Mouse (Mus musculus): Measurements from ENCODE around the gene Ttc22. TPM values are rescaled to one million over a fixed set of nuclear protein-coding genes. Genes with fewer than 3 reads are reported as not detected.

Ttc22 gene
- polyA plus RNA-seq, 1 experiment from 2014 or later: 15.1 TPM

GRCm38 (mm10) chr4:106624271-106624670 lies 2.0 kb downstream of the Ttc22 start:
- peaks cover 17% of the 10 kb centered on the region for H3K4me1 ChIP-seq (ENCODE audit: control insufficient read depth, insufficient read depth, low read length)
- peak overlapping the region; percentile 62 for H3K4me2 ChIP-seq (ENCODE audit: low read depth, low read length)
- peak overlapping the region; percentile 12 for H3K4me3 ChIP-seq (ENCODE audit: low read length)
- no peaks in the 10 kb centered on the region for H3K36me3 ChIP-seq (ENCODE audit: control insufficient read depth, insufficient read depth, low read length)
- no peak overlapping the region for H3K9ac ChIP-seq (ENCODE audit: low read depth, low read length)
- no peak for ATAC-seq
- 88% methylated on average over 10 of the region's 10 CpGs for WGBS
- no peaks in the 10 kb centered on the region for H3K9me3 ChIP-seq (ENCODE audit: control insufficient read depth, low read length)
- no peak overlapping the region for H3K27ac ChIP-seq (ENCODE audit: low read length)
- peaks cover 17% of the 10 kb centered on the region; the same call in 1 of the 2 replicates for H3K27me3 ChIP-seq (replicated peaks; ENCODE audit: control insufficient read depth, insufficient read depth, low read length)

GRCm38 (mm10) chr4:106627809-106628208 lies 5.6 kb downstream of the Ttc22 start:
- H3K4me2 ChIP-seq (ENCODE audit: low read depth, low read length): no peak overlapping the region
- no peak for ATAC-seq

GRCm38 (mm10) chr4:106628650-106629360 lies 6.6 kb downstream of the Ttc22 start:
- WGBS: 32% methylated on average over 9 of the region's 9 CpGs
- Histone ChIP-seq H3K27ac (ENCODE audit: low read length) (peak overlapping the region; percentile 92), H3K9ac (ENCODE audit: low read depth, low read length) (0 out of 2 replicates have a peak overlapping the region, but pooled peaks have one; percentile 38), H3K27me3 (replicated peaks; ENCODE audit: control insufficient read depth, insufficient read depth, low read length) (0 out of 2 replicates have a peak, but pooled peaks cover 3% of the 10 kb centered on the region), H3K4me2 (ENCODE audit: low read depth, low read length) (peak overlapping the region; percentile 32), H3K36me3 (ENCODE audit: control insufficient read depth, insufficient read depth, low read length) (no peaks in the 10 kb centered on the region), H3K4me3 (ENCODE audit: low read length) (no peak overlapping the region), H3K9me3 (ENCODE audit: control insufficient read depth, low read length) (no peaks in the 10 kb centered on the region), H3K4me1 (ENCODE audit: control insufficient read depth, insufficient read depth, low read length) (peaks cover 26% of the 10 kb centered on the region; the same call in 1 of the 2 replicates)
- peak; percentile 92 for ATAC-seq

More at GRCm38 (mm10) chr4:106627809-106628208, 5.6 kb downstream of the Ttc22 start:
- Histone ChIP-seq H3K9me3 (ENCODE audit: control insufficient read depth, low read length) (no peaks in the 10 kb centered on the region), H3K9ac (ENCODE audit: low read depth, low read length) (no peak overlapping the region), H3K4me3 (ENCODE audit: low read length) (no peak overlapping the region), H3K27ac (ENCODE audit: low read length) (peak overlapping the region; percentile 92), H3K36me3 (ENCODE audit: control insufficient read depth, insufficient read depth, low read length) (no peaks in the 10 kb centered on the region), H3K4me1 (ENCODE audit: control insufficient read depth, insufficient read depth, low read length) (peaks cover 23% of the 10 kb centered on the region), H3K27me3 (replicated peaks; ENCODE audit: control insufficient read depth, insufficient read depth, low read length) (peaks cover 4% of the 10 kb centered on the region; the same call in 1 of the 2 replicates)
- 82% methylated on average over 5 of the region's 5 CpGs for WGBS

GRCm38 (mm10) chr4:106629374-106629773 lies 7.1 kb downstream of the Ttc22 start:
- H3K4me2 ChIP-seq (ENCODE audit: low read depth, low read length): peak overlapping the region; percentile 26
- 0 out of 2 replicates have a peak, but pooled peaks cover 3% of the 10 kb centered on the region for H3K27me3 ChIP-seq (replicated peaks; ENCODE audit: control insufficient read depth, insufficient read depth, low read length)
- 0 out of 2 replicates have a peak overlapping the region, but pooled peaks have one; percentile 38 for H3K9ac ChIP-seq (ENCODE audit: low read depth, low read length)
- no peak overlapping the region for H3K4me3 ChIP-seq (ENCODE audit: low read length)
- peaks cover 26% of the 10 kb centered on the region; the same call in 1 of the 2 replicates for H3K4me1 ChIP-seq (ENCODE audit: control insufficient read depth, insufficient read depth, low read length)
- 52% methylated on average over 5 of the region's 5 CpGs for WGBS
- peak overlapping the region; percentile 92 for H3K27ac ChIP-seq (ENCODE audit: low read length)
- H3K36me3 ChIP-seq (ENCODE audit: control insufficient read depth, insufficient read depth, low read length): no peaks in the 10 kb centered on the region
- H3K9me3 ChIP-seq (ENCODE audit: control insufficient read depth, low read length): no peaks in the 10 kb centered on the region
- ATAC-seq: peak; percentile 50

- no peak overlapping the region for H3K27ac ChIP-seq (ENCODE audit: low read length)
These were observed 8.3 kb downstream of the Ttc22 start for GRCm38 (mm10) chr4:106630333-106631220.

GRCm38 (mm10) chr4:106632313-106632712 lies 10.1 kb downstream of the Ttc22 start:
- no peaks in the 10 kb centered on the region for H3K27me3 ChIP-seq (replicated peaks; ENCODE audit: control insufficient read depth, insufficient read depth, low read length)
- H3K9ac ChIP-seq (ENCODE audit: low read depth, low read length): no peak overlapping the region
- no peaks in the 10 kb centered on the region for H3K36me3 ChIP-seq (ENCODE audit: control insufficient read depth, insufficient read depth, low read length)
- H3K4me1 ChIP-seq (ENCODE audit: control insufficient read depth, insufficient read depth, low read length): peaks cover 26% of the 10 kb centered on the region; the same call in 1 of the 2 replicates
- no peak overlapping the region for H3K27ac ChIP-seq (ENCODE audit: low read length)
- H3K4me2 ChIP-seq (ENCODE audit: low read depth, low read length): no peak overlapping the region
- WGBS: 44% methylated on average over 1 of the region's 3 CpGs
- H3K9me3 ChIP-seq (ENCODE audit: control insufficient read depth, low read length): no peaks in the 10 kb centered on the region
- ATAC-seq: no peak
- H3K4me3 ChIP-seq (ENCODE audit: low read length): no peak overlapping the region

More at GRCm38 (mm10) chr4:106630333-106631220, 8.3 kb downstream of the Ttc22 start:
- Histone ChIP-seq H3K4me3 (ENCODE audit: low read length) (no peak overlapping the region), H3K9ac (ENCODE audit: low read depth, low read length) (0 out of 2 replicates have a peak overlapping the region, but pooled peaks have one; percentile 3), H3K27me3 (replicated peaks; ENCODE audit: control insufficient read depth, insufficient read depth, low read length) (no peaks in the 10 kb centered on the region), H3K4me2 (ENCODE audit: low read depth, low read length) (no peak overlapping the region), H3K9me3 (ENCODE audit: control insufficient read depth, low read length) (no peaks in the 10 kb centered on the region), H3K36me3 (ENCODE audit: control insufficient read depth, insufficient read depth, low read length) (no peaks in the 10 kb centered on the region), H3K4me1 (ENCODE audit: control insufficient read depth, insufficient read depth, low read length) (peaks cover 26% of the 10 kb centered on the region; the same call in 1 of the 2 replicates)
- WGBS: 25% methylated on average over 14 of the region's 14 CpGs
- 0 out of 2 replicates have a peak, but pooled peaks have one; percentile 8 for ATAC-seq

- no peak for ATAC-seq
- H3K4me1 ChIP-seq (ENCODE audit: control insufficient read depth, insufficient read depth, low read length): peaks cover 21% of the 10 kb centered on the region; the same call in 1 of the 2 replicates
- no peak overlapping the region for H3K4me3 ChIP-seq (ENCODE audit: low read length)
- peak overlapping the region; percentile 37; the same call in 1 of the 2 replicates for H3K27ac ChIP-seq (ENCODE audit: low read length)
- no peaks in the 10 kb centered on the region for H3K36me3 ChIP-seq (ENCODE audit: control insufficient read depth, insufficient read depth, low read length)
- no peaks in the 10 kb centered on the region for H3K9me3 ChIP-seq (ENCODE audit: control insufficient read depth, low read length)
- no peak overlapping the region for H3K4me2 ChIP-seq (ENCODE audit: low read depth, low read length)
- no peak overlapping the region for H3K9ac ChIP-seq (ENCODE audit: low read depth, low read length)
- H3K27me3 ChIP-seq (replicated peaks; ENCODE audit: control insufficient read depth, insufficient read depth, low read length): no peaks in the 10 kb centered on the region
- WGBS: 30% methylated on average over 8 of the region's 8 CpGs
These were observed 11.3 kb downstream of the Ttc22 start for GRCm38 (mm10) chr4:106633281-106634085.

GRCm38 (mm10) chr4:106634086-106634479 lies 11.9 kb downstream of the Ttc22 start:
- H3K36me3 ChIP-seq (ENCODE audit: control insufficient read depth, insufficient read depth, low read length): no peaks in the 10 kb centered on the region
- no peaks in the 10 kb centered on the region for H3K9me3 ChIP-seq (ENCODE audit: control insufficient read depth, low read length)
- no peak overlapping the region for H3K9ac ChIP-seq (ENCODE audit: low read depth, low read length)
- H3K27me3 ChIP-seq (replicated peaks; ENCODE audit: control insufficient read depth, insufficient read depth, low read length): no peaks in the 10 kb centered on the region
- H3K4me3 ChIP-seq (ENCODE audit: low read length): no peak overlapping the region
- ATAC-seq: no peak
- H3K27ac ChIP-seq (ENCODE audit: low read length): no peak overlapping the region
- H3K4me1 ChIP-seq (ENCODE audit: control insufficient read depth, insufficient read depth, low read length): peaks cover 19% of the 10 kb centered on the region; the same call in 1 of the 2 replicates
- WGBS: 33% methylated on average over 8 of the region's 9 CpGs
- no peak overlapping the region for H3K4me2 ChIP-seq (ENCODE audit: low read depth, low read length)

All from intestine, embryonic 16.5 days (tissue).